Mouse (Mus musculus): ENCODE results near the gene Pdhb.
"Not testable (repeated sequence)": the region's sequence is repeated elsewhere in the genome, so short reads cannot be mapped to it uniquely, and the experiment has no call there.

The Pdhb gene

GRCm38 (mm10) chr14:8134234-8134633 is 38.6 kb downstream of the Pdhb start:
- DNase-seq (ENCODE audit: low spot score) = no peak

- no peak for DNase-seq (ENCODE audit: low spot score)
Measured at GRCm38 (mm10) chr14:8132789-8133188, 40.0 kb downstream of the Pdhb start.

- no peak for DNase-seq (ENCODE audit: low spot score)
Measured at GRCm38 (mm10) chr14:8127971-8128370, 44.9 kb downstream of the Pdhb start.

GRCm38 (mm10) chr14:8124046-8124881 is 48.6 kb downstream of the Pdhb start:
- no peak for DNase-seq (ENCODE audit: low spot score)

GRCm38 (mm10) chr14:8123611-8124010 is 49.2 kb downstream of the Pdhb start:
- not testable (repeated sequence) for DNase-seq (ENCODE audit: low spot score)

- DNase-seq (ENCODE audit: low spot score) = no peak
Measured at GRCm38 (mm10) chr14:8123141-8123540, 49.7 kb downstream of the Pdhb start.

- DNase-seq (ENCODE audit: low spot score) = no peak
Measured at GRCm38 (mm10) chr14:8119904-8120303, 52.9 kb downstream of the Pdhb start.

GRCm38 (mm10) chr14:8119454-8119853 is 53.4 kb downstream of the Pdhb start:
- DNase-seq (ENCODE audit: low spot score) = no peak

GRCm38 (mm10) chr14:8117371-8117770 is 55.5 kb downstream of the Pdhb start:
- DNase-seq (ENCODE audit: low spot score) = no peak
